Mouse (Mus musculus) heart, adult 9 months (tissue): ENCODE data around the gene Prickle4.

Source experiments
- DNase-seq, 2 experiments: peaks; one replicate each; pipeline ENCODE4 v3.0.0; 2022; ENCODE audit warnings: low spot score in 2 of 2

The Prickle4 gene

GRCm38 (mm10) chr17:47694503-47695336, at the start of gene Prickle4:
Prickle4 (minus strand) TSS chr17:47694736.
- DNase-seq: peak; percentile 96 to 97

- DNase-seq: no peak
Observed at GRCm38 (mm10) chr17:47744086-47744485, 49.5 kb upstream of the Prickle4 start.

GRCm38 (mm10) chr17:47742991-47743734, 48.6 kb upstream of the Prickle4 start:
- no peak for DNase-seq

- no peak for DNase-seq
Observed at GRCm38 (mm10) chr17:47740186-47740585, 45.6 kb upstream of the Prickle4 start.

GRCm38 (mm10) chr17:47738879-47739798, 44.6 kb upstream of the Prickle4 start:
- peak in 1 of 2 experiments; percentile 27 for DNase-seq

- DNase-seq: peak; percentile 39 to 55
Observed at GRCm38 (mm10) chr17:47738066-47738878, 43.7 kb upstream of the Prickle4 start.

- DNase-seq: peak; percentile 93
Observed at GRCm38 (mm10) chr17:47737271-47738065, 42.9 kb upstream of the Prickle4 start.

- DNase-seq: peak; percentile 91 to 97
Observed at GRCm38 (mm10) chr17:47736856-47737255, 42.3 kb upstream of the Prickle4 start, which contains the start of gene Tfeb. Tfeb (plus strand) TSS chr17:47737030.

GRCm38 (mm10) chr17:47735553-47736100, 41.1 kb upstream of the Prickle4 start:
- DNase-seq: no peak

GRCm38 (mm10) chr17:47730633-47731575, 36.4 kb upstream of the Prickle4 start:
- DNase-seq: no peak

- DNase-seq: no peak
Observed at GRCm38 (mm10) chr17:47726566-47726965, 32.0 kb upstream of the Prickle4 start, which contains the start of gene Pgc. Pgc (plus strand) TSS chr17:47726842.

GRCm38 (mm10) chr17:47721183-47721582, 26.6 kb upstream of the Prickle4 start:
- no peak for DNase-seq

- DNase-seq: no peak
Observed at GRCm38 (mm10) chr17:47715037-47715436, 20.5 kb upstream of the Prickle4 start.

GRCm38 (mm10) chr17:47712889-47713571, 18.5 kb upstream of the Prickle4 start:
- DNase-seq: no peak

GRCm38 (mm10) chr17:47711883-47712282, 17.3 kb upstream of the Prickle4 start:
- DNase-seq: no peak

GRCm38 (mm10) chr17:47710036-47710435, 15.5 kb upstream of the Prickle4 start:
- DNase-seq: no peak

- no peak for DNase-seq
Observed at GRCm38 (mm10) chr17:47708972-47709371, 14.4 kb upstream of the Prickle4 start.

GRCm38 (mm10) chr17:47707961-47708360, 13.4 kb upstream of the Prickle4 start:
- no peak for DNase-seq
